Mouse (Mus musculus) liver, adult 2 months (tissue): ENCODE data around the gene Gm28036. TPM values are rescaled to one million over a fixed set of nuclear protein-coding genes. Genes with fewer than 3 reads are reported as not detected.

Experiments used
- DNase-seq: peaks from one replicate; pipeline ENCODE4 v3.0.0-alpha.2; 2011; ENCODE audit warnings: low read depth, low spot score; ENCODE audit errors: extremely low read depth
- H3K27ac ChIP-seq: fragments of 200-500 bp; replicated peaks from 2 replicates; pipeline ENCODE4 v1.5.1; 2012; ENCODE audit warnings: low read depth, mild to moderate bottlenecking, control low read depth, inconsistent platforms, low read length; ENCODE audit not compliant: insufficient read depth
- H3K27me3 ChIP-seq: fragments of 200-500 bp; 2 replicates; pipeline ENCODE4 v1.6.1; 2012; ENCODE audit warnings: mild to moderate bottlenecking, moderate library complexity, low read length, inconsistent platforms; ENCODE audit not compliant: control insufficient read depth, insufficient read depth
- H3K36me3 ChIP-seq: fragments of 200-500 bp; 2 replicates; pipeline ENCODE4 v1.6.1; 2012; ENCODE audit warnings: low read length, inconsistent platforms; ENCODE audit not compliant: control insufficient read depth, insufficient read depth
- H3K4me1 ChIP-seq: fragments of 200-500 bp; 2 replicates; pipeline ENCODE4 v1.6.1; 2011; ENCODE audit warnings: low read length; ENCODE audit not compliant: control insufficient read depth, insufficient read depth
- H3K4me3 ChIP-seq: fragments of 200-500 bp; 2 replicates; pipeline ENCODE4 v1.5.1; 2011; ENCODE audit warnings: low read depth, mild to moderate bottlenecking, control low read depth, low read length, moderate library complexity; ENCODE audit not compliant: insufficient read depth
- H3K79me2 ChIP-seq: fragments of 200-500 bp; 2 replicates; pipeline ENCODE4 v1.6.1; 2012; ENCODE audit warnings: inconsistent platforms, mild to moderate bottlenecking, low read length, moderate library complexity; ENCODE audit not compliant: control insufficient read depth, insufficient read depth
- H3K9ac ChIP-seq: fragments of 200-500 bp; 2 replicates; pipeline ENCODE4 v1.6.1; 2012; ENCODE audit warnings: low read depth, mild to moderate bottlenecking, control low read depth, inconsistent platforms, low read length
- CTCF ChIP-seq: fragments of 200-500 bp; IDR thresholded peaks from 2 replicates; pipeline ENCODE4 v1.5.1; 2011; ENCODE audit warnings: low read depth, low read length, control low read depth
- POLR2A ChIP-seq: fragments of 200-500 bp; IDR thresholded peaks from 2 replicates; pipeline ENCODE4 v1.6.1; 2011; ENCODE audit warnings: low read length, control low read depth; ENCODE audit not compliant: insufficient read depth; ENCODE audit errors: extremely low read depth
- WGBS: fragments of 180-500 bp; shearing (Covaris S2); methylation state at CpG from one replicate; pipeline ENCODE4 v1.1.7; 2018; 5-methylcytosine and 5-hydroxymethylcytosine counted together
- polyA plus RNA-seq: library from polyadenylated mRNA; depleted of rRNA; stranded (reverse); fragments of >200 nt; gene quantifications from 2 replicates; pipeline ENCODE4 v1.2.3, GENCODE M21; 2012
- total RNA-seq: library from RNA; depleted of rRNA; stranded (reverse); fragments of >200 nt; gene quantifications from 2 replicates; pipeline ENCODE4 v1.2.3, GENCODE M21; 2014

Gene Gm28036
- total and polyA plus RNA-seq, 2 experiments: 1.1 to 1.6 TPM

DNA sequence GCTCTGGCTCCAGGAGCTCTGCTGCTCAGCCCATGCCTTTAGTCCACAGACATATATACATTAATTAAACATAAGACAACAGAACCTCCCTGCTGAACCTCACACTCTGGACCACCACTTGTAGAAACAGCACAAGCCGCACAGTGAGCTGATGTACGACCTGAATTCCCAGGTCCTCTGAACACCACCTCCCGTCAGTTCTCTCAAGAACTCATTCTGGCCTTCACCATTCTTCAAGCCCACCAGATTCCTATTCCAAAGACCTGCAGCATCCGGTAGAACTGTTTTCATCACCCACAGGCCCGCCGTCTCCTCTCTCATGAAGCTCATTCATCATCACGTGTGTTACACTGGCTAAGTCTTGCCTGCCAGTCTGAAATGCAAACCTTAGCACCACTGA lies 46.5 kb downstream of the Gm28036 start:
- H3K27me3 ChIP-seq: no peaks in the 10 kb centered on the region
- no peak overlapping the region for H3K4me3 ChIP-seq
- no peak for DNase-seq
- 91% methylated on average over 7 of the region's 7 CpGs for WGBS
- H3K9ac ChIP-seq: no peak overlapping the region
- H3K36me3 ChIP-seq: peaks cover 21% of the 10 kb centered on the region
- TF ChIP-seq CTCF (no peak), POLR2A (no peak)
- peaks cover 4% of the 10 kb centered on the region for H3K4me1 ChIP-seq
- H3K79me2 ChIP-seq: peaks cover 5% of the 10 kb centered on the region; the same call in 1 of the 2 replicates
- no peak overlapping the region for H3K27ac ChIP-seq

DNA sequence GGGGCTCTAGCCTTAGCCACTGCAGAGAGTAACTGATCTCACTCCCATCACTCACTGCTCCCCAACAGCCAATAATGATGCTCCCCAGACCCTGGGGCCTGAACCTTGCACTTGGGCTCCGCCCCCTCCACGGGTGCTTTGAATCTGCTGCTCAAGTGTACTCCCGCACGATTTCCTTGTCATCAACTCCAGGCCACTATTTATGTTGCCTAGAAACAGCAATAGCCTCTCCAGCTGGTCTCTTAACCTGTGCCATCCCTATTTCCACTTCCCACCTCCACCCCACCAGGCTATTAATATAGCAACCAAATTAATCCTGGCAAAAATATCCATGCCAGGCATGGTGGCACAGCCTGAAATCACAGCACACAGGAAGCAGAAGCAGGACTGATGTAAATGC lies 47.2 kb downstream of the Gm28036 start:
- H3K27ac ChIP-seq: no peak overlapping the region
- TF ChIP-seq CTCF (no peak), POLR2A (no peak)
- H3K27me3 ChIP-seq: no peaks in the 10 kb centered on the region
- 47% methylated on average over 4 of the region's 4 CpGs for WGBS
- no peak overlapping the region for H3K4me3 ChIP-seq
- peaks cover 4% of the 10 kb centered on the region for H3K4me1 ChIP-seq
- peaks cover 27% of the 10 kb centered on the region for H3K36me3 ChIP-seq
- H3K9ac ChIP-seq: no peak overlapping the region
- 0 out of 2 replicates have a peak, but pooled peaks cover 2% of the 10 kb centered on the region for H3K79me2 ChIP-seq
- no peak for DNase-seq

DNA sequence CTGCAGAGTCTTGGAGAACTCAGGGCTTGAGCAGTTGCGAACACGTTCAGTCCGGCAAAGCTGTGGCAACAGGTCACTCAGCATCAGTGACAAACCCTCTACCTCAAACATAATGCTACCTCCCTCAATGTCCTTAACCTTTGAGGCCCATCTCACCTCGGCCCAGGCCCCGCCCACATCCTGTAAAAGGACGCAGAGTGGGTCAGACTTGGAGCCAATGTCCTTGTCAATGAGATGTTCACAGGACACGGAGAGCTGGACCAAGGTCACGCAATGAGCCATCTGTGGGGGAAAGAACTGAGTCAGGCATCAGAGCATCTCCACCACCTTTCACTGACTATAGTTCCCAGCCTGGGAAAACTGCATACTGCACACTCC lies 47.7 kb downstream of the Gm28036 start:
- Histone ChIP-seq H3K9ac (no peak overlapping the region), H3K4me3 (no peak overlapping the region), H3K36me3 (peaks cover 29% of the 10 kb centered on the region), H3K27ac (no peak overlapping the region), H3K79me2 (no peaks in the 10 kb centered on the region), H3K27me3 (no peaks in the 10 kb centered on the region), H3K4me1 (0 out of 2 replicates have a peak, but pooled peaks cover under 1% of the 10 kb centered on the region)
- WGBS: 74% methylated on average over 8 of the region's 8 CpGs
- TF ChIP-seq CTCF (no peak), POLR2A (no peak)
- no peak for DNase-seq

DNA sequence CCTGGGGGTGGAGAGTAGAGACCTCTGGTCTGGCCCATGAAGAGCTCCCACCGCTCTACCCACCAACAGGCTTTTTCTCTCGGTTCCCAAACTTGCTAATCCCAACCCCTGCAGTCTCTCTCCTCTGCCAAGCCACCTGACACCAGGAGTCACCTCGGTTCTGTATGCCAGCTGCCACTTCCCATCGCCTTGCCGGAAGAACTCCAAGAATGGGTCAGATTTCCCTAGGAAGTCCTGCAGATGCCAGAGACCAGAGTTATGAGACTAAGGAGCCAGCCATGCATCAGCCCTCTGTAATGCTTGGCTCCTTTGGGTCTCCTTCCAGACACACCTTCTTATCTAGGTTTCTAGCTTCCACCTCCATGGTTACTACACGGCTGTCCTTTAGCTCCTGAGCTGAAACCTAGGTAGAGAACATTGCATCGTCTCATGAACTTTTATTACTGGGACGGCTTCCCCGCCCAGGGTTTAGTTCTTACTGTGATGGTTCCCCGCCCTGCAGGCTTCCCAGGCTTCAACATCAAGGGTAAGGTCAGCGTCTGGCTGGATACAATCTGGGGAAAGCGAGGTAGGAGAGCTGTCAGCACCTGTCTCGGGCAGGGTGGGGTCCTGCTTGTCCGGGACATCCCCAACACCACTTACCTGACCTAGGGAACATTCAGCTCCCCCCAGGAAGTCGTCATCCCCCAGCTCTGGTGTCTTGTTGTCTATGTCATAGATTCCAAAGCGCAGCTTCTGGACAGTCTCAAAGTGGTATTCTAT lies 48.3 kb downstream of the Gm28036 start:
- WGBS: 96% methylated on average over 16 of the region's 16 CpGs
- peaks cover 32% of the 10 kb centered on the region for H3K36me3 ChIP-seq
- TF ChIP-seq CTCF: no peak
- TF ChIP-seq POLR2A: no peak

DNA sequence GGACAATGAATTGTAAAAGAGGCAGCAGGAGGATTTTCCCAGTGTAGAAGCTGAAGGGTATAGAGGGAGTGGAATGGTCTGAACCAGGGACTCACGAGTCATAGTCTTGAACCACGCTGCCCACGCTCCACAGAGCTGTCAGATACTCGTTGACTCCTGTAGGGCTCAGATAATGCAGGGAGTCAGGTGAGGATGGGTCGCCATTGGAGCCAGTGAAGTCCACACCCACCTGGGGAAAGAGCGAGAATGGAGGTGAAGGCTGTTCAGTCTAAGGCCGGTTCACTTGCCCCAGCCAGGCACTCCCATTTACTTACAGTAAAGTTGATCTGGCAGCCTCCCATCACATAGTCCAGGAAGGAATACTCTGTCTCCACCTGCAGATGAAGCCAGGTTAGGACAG lies 49.4 kb downstream of the Gm28036 start:
- Histone ChIP-seq H3K79me2 (no peaks in the 10 kb centered on the region), H3K4me3 (no peak overlapping the region), H3K9ac (no peak overlapping the region), H3K4me1 (no peaks in the 10 kb centered on the region), H3K36me3 (peaks cover 38% of the 10 kb centered on the region), H3K27ac (no peak overlapping the region), H3K27me3 (no peaks in the 10 kb centered on the region)
- TF ChIP-seq POLR2A (no peak), CTCF (no peak)
- WGBS: 91% methylated on average over 7 of the region's 7 CpGs
- no peak for DNase-seq

More for the DNA sequence above, 48.3 kb downstream of the Gm28036 start:
- Histone ChIP-seq H3K9ac (no peak overlapping the region), H3K27me3 (no peaks in the 10 kb centered on the region), H3K27ac (no peak overlapping the region), H3K4me1 (no peaks in the 10 kb centered on the region), H3K79me2 (no peaks in the 10 kb centered on the region), H3K4me3 (no peak overlapping the region)
- DNase-seq: no peak

DNA sequence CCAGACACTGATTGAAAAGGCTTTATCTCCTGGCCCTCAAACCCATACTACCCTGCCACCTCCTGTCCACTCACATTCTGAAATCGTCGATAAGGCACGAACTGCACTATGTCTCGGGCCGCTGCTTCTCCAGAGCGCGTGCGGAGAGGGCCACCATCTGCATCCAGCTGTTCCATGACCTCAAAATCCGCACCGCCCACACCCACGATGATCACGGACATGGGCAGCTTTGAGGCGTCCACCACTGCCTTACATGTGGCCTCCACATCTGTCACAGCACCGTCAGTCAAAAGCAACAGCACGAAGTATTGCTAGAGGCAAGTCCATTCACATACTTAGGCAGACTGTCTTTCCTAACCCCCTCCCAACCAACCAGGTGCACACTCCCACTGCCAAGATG lies 53.2 kb downstream of the Gm28036 start:
- H3K36me3 ChIP-seq: peaks cover 43% of the 10 kb centered on the region

More for the DNA sequence above, 53.2 kb downstream of the Gm28036 start:
- Histone ChIP-seq H3K79me2 (no peaks in the 10 kb centered on the region), H3K4me1 (no peaks in the 10 kb centered on the region), H3K27me3 (no peaks in the 10 kb centered on the region), H3K9ac (no peak overlapping the region), H3K4me3 (no peak overlapping the region), H3K27ac (no peak overlapping the region)
- TF ChIP-seq POLR2A (no peak), CTCF (no peak)
- no peak for DNase-seq
- 95% methylated on average over 15 of the region's 15 CpGs for WGBS
